Mouse (Mus musculus) thymus, adult 2 months (tissue): Measurements from ENCODE around the gene Aip. TPM values are rescaled to one million over a fixed set of nuclear protein-coding genes. Genes with fewer than 3 reads are reported as not detected.
A peak's percentile ranks its signal among the peaks of the same experiment; 100 is the strongest.
"Not testable (repeated sequence)": the region's sequence is repeated elsewhere in the genome, so short reads cannot be mapped to it uniquely, and the experiment has no call there.

ENCODE experiments used
- DNase-seq: peaks from one replicate; pipeline ENCODE4 v3.0.0; 2021
- H3K27ac ChIP-seq: fragments of 200-500 bp; 2 replicates; pipeline ENCODE4 v1.5.1; 2012; ENCODE audit warnings: low read length, control low read depth; ENCODE audit not compliant: control insufficient read depth, insufficient read depth
- H3K27me3 ChIP-seq: fragments of 200-500 bp; 2 replicates; pipeline ENCODE4 v1.6.1; 2012; ENCODE audit warnings: mild to moderate bottlenecking, low read length, moderate library complexity, mixed read lengths; ENCODE audit not compliant: control insufficient read depth, insufficient read depth
- H3K36me3 ChIP-seq: fragments of 200-500 bp; 2 replicates; pipeline ENCODE4 v1.6.1; 2012; ENCODE audit warnings: mild to moderate bottlenecking, low read length, moderate library complexity; ENCODE audit not compliant: control insufficient read depth, insufficient read depth
- H3K4me1 ChIP-seq: fragments of 200-500 bp; replicated peaks from 2 replicates; pipeline ENCODE4 v1.6.1; 2012; ENCODE audit warnings: low read length; ENCODE audit not compliant: control insufficient read depth, insufficient read depth
- H3K4me3 ChIP-seq: fragments of 200-500 bp; 2 replicates; pipeline ENCODE4 v1.5.1; 2012; ENCODE audit warnings: mild to moderate bottlenecking, low read length, control low read depth, moderate library complexity; ENCODE audit not compliant: control insufficient read depth, insufficient read depth
- CTCF ChIP-seq: fragments of 200-500 bp; IDR thresholded peaks from 2 replicates; pipeline ENCODE4 v1.5.1; 2012; ENCODE audit warnings: mild to moderate bottlenecking, control low read depth, low read length, moderate library complexity, borderline replicate concordance; ENCODE audit not compliant: control insufficient read depth, poor library complexity, insufficient read depth; ENCODE audit errors: extremely low read depth
- POLR2A ChIP-seq: fragments of 200-500 bp; IDR thresholded peaks from 2 replicates; pipeline ENCODE4 v1.6.1; 2012; ENCODE audit warnings: mild to moderate bottlenecking, low read length, control low read depth, moderate library complexity; ENCODE audit not compliant: control insufficient read depth, poor library complexity, insufficient read depth; ENCODE audit errors: extremely low read depth
- WGBS: fragments of 180-500 bp; shearing (Covaris S2); methylation state at CpG from one replicate; pipeline ENCODE4 v1.1.7; 2018; 5-methylcytosine and 5-hydroxymethylcytosine counted together
- polyA plus RNA-seq: library from polyadenylated mRNA; depleted of rRNA; stranded (reverse); fragments of >200 nt; gene quantifications from 2 replicates; pipeline ENCODE4 v1.2.3, GENCODE M21; 2012; rRNA removed

The Aip gene
- polyA plus RNA-seq, 1 experiment, result 112 TPM

DNA sequence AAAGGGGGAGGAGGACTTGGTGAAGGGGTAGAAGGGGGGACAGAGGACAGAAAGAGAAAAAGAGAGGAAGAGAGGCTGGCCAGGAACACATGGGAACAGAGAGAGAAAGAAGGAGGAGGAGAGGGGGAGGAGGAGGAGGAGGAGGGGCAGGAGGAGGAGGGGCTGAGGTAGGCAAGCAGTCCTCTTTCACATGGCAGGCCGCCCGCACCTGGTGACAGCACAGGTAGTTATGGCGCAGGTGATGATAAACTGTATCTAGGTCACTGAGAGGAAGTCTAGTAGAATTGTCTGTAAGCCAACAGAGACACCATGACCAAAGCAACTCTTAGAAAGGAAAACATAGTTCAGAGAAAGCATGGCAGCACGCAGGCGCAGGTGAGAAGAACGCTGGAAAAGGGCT, 54.3 kb downstream of the Aip start:
- no peak overlapping the region for H3K27ac ChIP-seq
- DNase-seq, result no peak

DNA sequence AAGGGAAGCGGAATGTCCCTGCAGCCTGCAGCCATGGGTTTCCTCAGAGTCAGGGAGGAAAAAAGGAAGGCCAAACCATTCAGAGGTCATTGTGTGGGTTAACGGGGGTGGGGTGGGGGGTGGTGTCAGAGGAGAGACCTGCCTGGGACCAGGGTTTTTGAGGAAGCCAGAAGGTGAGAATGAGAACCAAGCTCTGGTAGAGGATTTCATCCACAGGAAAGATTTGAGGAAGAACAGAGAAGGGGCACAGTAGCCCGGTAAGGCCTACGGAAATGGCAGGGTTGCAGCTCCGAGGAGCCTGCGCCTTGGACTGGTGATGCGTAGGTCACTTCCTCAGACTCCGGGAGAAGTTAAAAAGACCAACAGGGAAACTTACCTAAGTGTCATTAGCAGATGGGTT, 54.9 kb downstream of the Aip start:
- H3K27me3 ChIP-seq, result no peaks in the 10 kb centered on the region
- no peak overlapping the region for H3K27ac ChIP-seq
- TF ChIP-seq CTCF, result no peak
- no peak for TF ChIP-seq POLR2A
- H3K4me3 ChIP-seq, result no peak overlapping the region
- WGBS, result 62% methylated on average over 8 of the region's 8 CpGs
- H3K4me1 ChIP-seq, result peaks cover 3% of the 10 kb centered on the region
- DNase-seq, result no peak
- H3K36me3 ChIP-seq, result no peaks in the 10 kb centered on the region

More for the DNA sequence above, 54.3 kb downstream of the Aip start:
- H3K4me3 ChIP-seq, result no peak overlapping the region
- 94% methylated on average over 6 of the region's 6 CpGs for WGBS
- peaks cover 1% of the 10 kb centered on the region; the same call in 1 of the 2 replicates for H3K4me1 ChIP-seq
- TF ChIP-seq POLR2A (no peak), CTCF (no peak)
- no peaks in the 10 kb centered on the region for H3K27me3 ChIP-seq
- no peaks in the 10 kb centered on the region for H3K36me3 ChIP-seq

DNA sequence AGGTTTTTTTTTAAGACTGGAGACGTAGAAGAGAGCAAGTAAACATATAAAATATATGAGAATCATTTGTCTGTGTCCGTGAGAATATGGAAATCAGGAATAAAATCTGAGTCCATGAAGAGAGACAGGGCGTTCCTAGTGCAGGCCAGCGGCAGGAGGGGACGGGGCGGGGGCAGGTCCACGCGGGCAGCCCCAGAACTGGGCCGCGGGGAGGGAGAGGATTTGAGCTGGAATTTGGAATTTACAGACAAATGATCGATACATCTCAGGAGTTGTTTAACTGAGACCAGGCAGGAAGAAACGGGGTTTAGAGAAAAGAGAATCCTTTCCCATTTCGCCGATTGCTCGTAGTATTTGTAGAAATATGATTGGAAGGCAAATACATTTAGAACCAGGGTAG, 55.3 kb downstream of the Aip start:
- Histone ChIP-seq H3K4me1 (peaks cover 3% of the 10 kb centered on the region), H3K27me3 (no peaks in the 10 kb centered on the region), H3K36me3 (no peaks in the 10 kb centered on the region), H3K27ac (no peak overlapping the region), H3K4me3 (no peak overlapping the region)
- 89% methylated on average over 15 of the region's 15 CpGs for WGBS
- no peak for DNase-seq
- TF ChIP-seq CTCF, result no peak
- no peak for TF ChIP-seq POLR2A

DNA sequence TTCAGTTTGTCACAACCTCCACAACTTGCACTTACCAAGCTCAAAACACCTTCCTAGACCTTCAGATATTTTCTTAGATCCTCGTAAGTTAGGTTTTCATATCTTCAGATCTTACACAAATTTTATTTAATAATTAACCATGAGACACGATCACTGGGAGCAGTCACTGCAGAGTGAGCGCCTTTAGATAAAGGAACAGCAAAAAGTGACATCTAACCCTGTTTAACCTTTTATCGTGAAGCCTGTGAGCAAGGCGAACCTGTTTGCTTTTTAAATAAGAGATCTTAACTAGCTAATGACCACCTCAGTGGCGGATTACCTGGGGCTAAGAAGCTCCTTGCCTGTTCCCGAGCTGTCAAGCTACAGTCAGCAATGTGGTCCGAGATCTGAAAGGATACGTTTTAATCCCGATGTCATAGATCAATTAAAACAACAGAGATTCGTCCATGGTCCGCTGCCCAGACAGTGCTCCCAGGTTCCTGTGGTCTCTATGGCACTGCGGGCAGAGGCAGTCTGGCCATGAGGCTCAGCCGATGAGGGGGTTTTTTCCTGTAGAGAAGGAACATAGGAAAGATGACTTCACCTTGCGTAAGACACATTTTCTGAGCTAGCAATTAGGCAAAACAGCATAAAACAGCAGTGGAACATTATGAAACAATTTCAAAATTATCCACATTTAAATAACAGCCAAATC, 56.8 kb downstream of the Aip start:
- Histone ChIP-seq H3K27me3 (no peaks in the 10 kb centered on the region), H3K27ac (no peak overlapping the region), H3K4me1 (peaks cover 3% of the 10 kb centered on the region), H3K4me3 (no peak overlapping the region), H3K36me3 (no peaks in the 10 kb centered on the region)
- no peak for DNase-seq
- WGBS, result 93% methylated on average over 15 of the region's 15 CpGs
- no peak for TF ChIP-seq POLR2A
- TF ChIP-seq CTCF, result no peak

DNA sequence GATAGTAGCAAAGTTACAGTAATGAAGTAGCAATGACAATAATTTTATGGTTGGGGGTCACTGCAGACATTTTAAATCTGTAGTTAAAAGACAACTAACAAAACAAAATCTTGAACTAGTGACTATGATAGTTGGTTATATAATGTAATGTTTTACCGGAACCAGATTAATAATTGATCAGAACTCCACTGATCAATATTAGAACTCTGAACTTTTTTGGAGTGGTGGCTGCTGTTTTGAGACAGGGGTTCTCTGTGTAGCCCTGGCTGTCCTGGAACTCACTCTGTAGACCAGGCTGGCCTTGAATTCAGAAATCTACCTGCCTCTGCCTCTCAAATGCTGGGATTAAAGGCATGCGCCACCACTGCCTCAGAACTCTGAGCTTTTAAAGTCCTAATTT, 57.4 kb downstream of the Aip start:
- not testable (repeated sequence) for H3K27ac ChIP-seq, H3K27me3 ChIP-seq, H3K4me3 ChIP-seq, H3K36me3 ChIP-seq, DNase-seq, H3K4me1 ChIP-seq
- WGBS, result 100% methylated on average over 2 of the region's 2 CpGs

DNA sequence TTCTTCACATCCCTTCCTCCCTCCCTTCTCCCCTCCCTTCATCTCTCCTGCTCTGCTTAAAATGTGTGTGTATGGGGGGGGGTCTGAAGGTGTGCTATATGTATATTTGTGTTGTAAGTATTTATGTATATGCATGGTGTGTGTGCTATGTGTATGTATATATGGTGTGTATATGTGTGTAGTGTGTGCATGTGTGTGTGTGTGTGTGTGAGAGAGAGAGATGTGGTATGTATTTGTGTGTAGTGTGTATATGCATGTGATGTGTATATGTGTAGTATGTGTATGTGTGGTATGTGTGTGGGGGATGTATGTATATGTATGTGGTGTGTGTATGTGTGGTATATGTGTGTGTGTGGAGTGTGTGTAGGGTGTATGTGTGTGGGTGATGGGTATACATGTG, 58.8 kb downstream of the Aip start:
- no peak overlapping the region for H3K27ac ChIP-seq
- TF ChIP-seq POLR2A (no peak), CTCF (no peak)
- H3K4me3 ChIP-seq, result no peak overlapping the region
- no peaks in the 10 kb centered on the region for H3K36me3 ChIP-seq
- no peaks in the 10 kb centered on the region for H3K27me3 ChIP-seq
- H3K4me1 ChIP-seq, result peaks cover 3% of the 10 kb centered on the region
- no peak for DNase-seq

DNA sequence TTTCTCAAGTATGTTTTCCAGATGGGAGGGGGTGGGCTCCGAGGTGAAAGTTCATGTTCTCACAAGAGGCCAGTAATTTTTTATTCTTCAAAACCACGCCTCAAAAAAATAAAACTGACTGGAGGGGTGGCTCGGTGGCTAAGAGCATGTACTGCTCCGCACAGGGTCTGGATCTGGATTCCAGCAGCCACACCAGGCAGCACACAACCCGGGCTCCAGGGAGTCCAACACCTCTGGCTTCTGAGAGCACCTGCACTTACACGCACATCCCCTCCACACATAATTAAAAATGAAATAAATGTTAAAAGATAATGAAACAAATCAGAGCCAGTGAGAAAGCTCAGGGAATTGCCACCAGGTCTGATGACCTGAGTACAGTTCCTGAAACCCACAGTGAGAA, 59.4 kb downstream of the Aip start:
- H3K36me3 ChIP-seq, result no peaks in the 10 kb centered on the region
- no peak for DNase-seq
- WGBS, result 39% methylated on average over 6 of the region's 6 CpGs
- H3K4me3 ChIP-seq, result no peak overlapping the region
- peak overlapping the region; percentile 43; the same call in 1 of the 2 replicates for H3K27ac ChIP-seq
- H3K27me3 ChIP-seq, result no peaks in the 10 kb centered on the region
- H3K4me1 ChIP-seq, result peaks cover 3% of the 10 kb centered on the region
- TF ChIP-seq CTCF, result no peak
- TF ChIP-seq POLR2A, result no peak

DNA sequence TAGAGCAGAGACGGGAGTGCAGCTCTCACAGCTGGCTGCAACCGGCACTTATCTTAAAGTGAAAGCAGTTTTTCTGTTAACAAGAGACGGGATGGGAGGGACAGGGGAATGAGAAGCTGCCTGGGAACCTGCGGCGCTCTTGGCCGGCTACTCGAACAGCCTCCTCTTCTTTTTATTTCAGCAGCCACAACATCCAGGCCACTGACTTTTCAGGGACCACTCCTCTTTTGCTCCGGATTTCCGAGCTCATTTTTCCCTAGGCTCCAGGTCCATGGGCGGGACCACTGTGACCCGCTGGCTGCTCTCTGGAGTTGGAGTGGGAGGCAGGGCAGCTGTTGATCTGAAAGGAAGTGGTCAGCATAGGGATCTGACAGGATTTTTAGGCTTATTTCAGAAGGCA, 61.2 kb downstream of the Aip start:
- H3K27me3 ChIP-seq, DNase-seq, H3K27ac ChIP-seq, H3K36me3 ChIP-seq, H3K4me3 ChIP-seq: not testable (repeated sequence)
- H3K4me1 ChIP-seq, result peaks cover 13% of the 10 kb centered on the region
- WGBS, result 12% methylated on average over 8 of the region's 11 CpGs

Other genes with a start within 250 kb of the Aip start
- 270 and 293 TPM in 2 replicates for gene Tcirg1, start 218.7 kb downstream of the Aip start, polyA plus RNA-seq
- gene Ndufs8, start 213.1 kb downstream of the Aip start, polyA plus RNA-seq, result 287 and 340 TPM in 2 replicates
- 10.2 and 11.7 TPM in 2 replicates for gene Aldh3b1, start 196.1 kb downstream of the Aip start, polyA plus RNA-seq
- gene Unc93b1, start 190.7 kb downstream of the Aip start, polyA plus RNA-seq, result 147 and 174 TPM in 2 replicates
- 0.33 and 0.97 TPM in 2 replicates for gene Aldh3b3, start 167.2 kb downstream of the Aip start, polyA plus RNA-seq
- gene Aldh3b2, start 153.5 kb downstream of the Aip start, polyA plus RNA-seq, result 7.0 and 7.2 TPM in 2 replicates
- 12.0 and 14.9 TPM in 2 replicates for gene Acy3, start 139.3 kb downstream of the Aip start, polyA plus RNA-seq
- 0.15 and 0.20 TPM in 2 replicates for gene Tbx10, start 133.1 kb downstream of the Aip start, polyA plus RNA-seq
- 23.6 and 24.9 TPM in 2 replicates for gene Nudt8, start 125.3 kb downstream of the Aip start, polyA plus RNA-seq
- gene Gm49405, start 125.2 kb downstream of the Aip start, polyA plus RNA-seq, result 3.7 and 5.3 TPM in 2 replicates
- gene Doc2g, start 122.5 kb downstream of the Aip start, polyA plus RNA-seq, result 14.4 and 51.8 TPM in 2 replicates
- 152 and 170 TPM in 2 replicates for gene Ndufv1, start 113.1 kb downstream of the Aip start, polyA plus RNA-seq
- 317 and 318 TPM in 2 replicates for gene Gstp1, start 87.9 kb downstream of the Aip start, polyA plus RNA-seq
- 26.9 and 48.8 TPM in 2 replicates for gene Gstp2, start 79.8 kb downstream of the Aip start, polyA plus RNA-seq
- 23.6 and 26.4 TPM in 2 replicates for gene Gstp3, start 66.3 kb downstream of the Aip start, polyA plus RNA-seq
- 0.42 TPM in 1 of 2 replicates, not detected in the other for gene Cabp2, start 44.3 kb downstream of the Aip start, polyA plus RNA-seq
- gene Cdk2ap2, start 28.7 kb downstream of the Aip start, polyA plus RNA-seq, result 274 and 296 TPM in 2 replicates
- gene Pitpnm1, start 25.9 kb downstream of the Aip start, polyA plus RNA-seq, result 333 and 357 TPM in 2 replicates
- 0.20 and 0.24 TPM in 2 replicates for gene Gpr152, start 13.9 kb upstream of the Aip start, polyA plus RNA-seq
- gene Cabp4, start 18.2 kb upstream of the Aip start, polyA plus RNA-seq, result 0.26 and 0.53 TPM in 2 replicates
- 508 and 533 TPM in 2 replicates for gene Coro1b, start 22.8 kb upstream of the Aip start, polyA plus RNA-seq
- 1,512 and 1,655 TPM in 2 replicates for gene Ptprcap, start 27.7 kb upstream of the Aip start, polyA plus RNA-seq
- 97.8 and 102 TPM in 2 replicates for gene Rps6kb2, start 37.5 kb upstream of the Aip start, polyA plus RNA-seq
- 92.9 and 95.5 TPM in 2 replicates for gene Carns1, start 49.6 kb upstream of the Aip start, polyA plus RNA-seq
- gene Tbc1d10c, start 65.4 kb upstream of the Aip start, polyA plus RNA-seq, result 622 and 718 TPM in 2 replicates
- 897 and 1,014 TPM in 2 replicates for gene Ppp1ca, start 66.2 kb upstream of the Aip start, polyA plus RNA-seq
- gene Rad9a, start 75.8 kb upstream of the Aip start, polyA plus RNA-seq, result 119 and 143 TPM in 2 replicates
- gene Clcf1, start 88.4 kb upstream of the Aip start, polyA plus RNA-seq, result 32.9 and 36.1 TPM in 2 replicates
- not detected in 2 replicates for gene AC109138.7, start 88.5 kb upstream of the Aip start, polyA plus RNA-seq
- 104 and 117 TPM in 2 replicates for gene Pold4, start 106.0 kb upstream of the Aip start, polyA plus RNA-seq
- gene Ssh3, start 143.3 kb upstream of the Aip start, polyA plus RNA-seq, result 72.7 and 94.1 TPM in 2 replicates
- gene Ankrd13d, start 157.3 kb upstream of the Aip start, polyA plus RNA-seq, result 56.0 and 61.4 TPM in 2 replicates
- gene Grk2, start 180.4 kb upstream of the Aip start, polyA plus RNA-seq, result 515 and 528 TPM in 2 replicates